Mouse (Mus musculus): ENCODE measurements at regions not wholly inside any gene's neighbourhood (a gene's known extent, or its start where the extent isn't known, plus 50 kb on each side); places are given as distances from the start of the nearest gene placed in this dataset.

DNA sequence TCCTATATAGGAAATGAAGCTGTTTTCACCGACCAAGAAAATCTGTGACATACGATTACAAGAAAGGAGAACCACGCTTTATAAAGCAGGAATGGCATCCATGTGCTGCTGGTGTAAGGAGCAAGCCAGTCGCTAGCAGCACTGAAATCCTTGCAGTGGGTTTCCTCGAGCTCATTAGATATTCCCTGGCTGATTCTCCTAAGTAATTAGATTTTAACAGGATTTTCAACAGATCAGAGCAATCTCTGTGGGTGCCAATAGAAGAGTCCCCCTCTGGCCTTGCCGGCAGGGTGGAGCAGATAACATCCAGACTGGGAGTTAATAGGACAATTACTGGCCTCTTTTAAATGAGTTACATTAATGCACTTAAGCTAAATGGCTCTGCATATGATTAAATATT, 54.6 kb upstream of the Foxd3 start:
- Histone ChIP-seq H3K27ac (replicated peaks; ENCODE audit: low read depth, low read length) (no peak overlapping the region), H3K4me1 (ENCODE audit: control insufficient read depth, insufficient read depth, low read length) (no peaks in the 10 kb centered on the region), H3K27me3 (ENCODE audit: control insufficient read depth, insufficient read depth, low read length) (no peaks in the 10 kb centered on the region), H3K4me3 (replicated peaks; ENCODE audit: low read length) (no peak overlapping the region), H3K4me2 (replicated peaks; ENCODE audit: low read depth, low read length, severe bottlenecking) (no peak overlapping the region), H3K9ac (ENCODE audit: low read depth, low read length, severe bottlenecking) (no peak overlapping the region), H3K9me3 (ENCODE audit: control insufficient read depth, low read length) (peaks cover 3% of the 10 kb centered on the region; the same call in 1 of the 2 replicates), H3K36me3 (ENCODE audit: control insufficient read depth, insufficient read depth, low read length) (no peaks in the 10 kb centered on the region)
- ATAC-seq (ENCODE audit: low FRiP score, low read depth) (no peak), DNase-seq (ENCODE audit: low spot score) (no peak)
- no peak for TF ChIP-seq POLR2A (IDR thresholded peaks at IDR 0.05; ENCODE audit: borderline replicate concordance, extremely low read depth, insufficient read depth, insufficient read length)
- WGBS: 31% methylated on average over 6 of the region's 6 CpGs
